26 mouse cellular contexts compared by ENCODE assay signal in genomic region chr4:54026919-54027318, GRCm38 (mm10).
DNase-seq lines count a peak whose midpoint lies in the region; ATAC-seq lines count a peak whose summit lies in the region.
"Had no signal": no experiment of that assay in that cellular context is flagged by ENCODE, and none has a peak within 500 bp of the region (broad histone marks: within the 10 kb centered on the region; RNA-seq: fewer than 3 reads in every experiment).

No protein-coding gene starts in this region.

- no peak overlapping the region for H3K4me2 ChIP-seq in forebrain, embryonic 12.5 days
- no peak overlapping the region for H3K4me2 ChIP-seq in forebrain, embryonic 15.5 days (replicated peaks)
- H3K4me2 ChIP-seq in midbrain, embryonic 12.5 days (replicated peaks), result no peak overlapping the region
- H3K4me2 ChIP-seq in midbrain, embryonic 16.5 days (ENCODE audit: low read length), result no peak overlapping the region
- H3K4me2 ChIP-seq: embryonic facial prominence, embryonic 13.5 days; heart, embryonic 12.5 days; heart, embryonic 15.5 days; hindbrain, embryonic 15.5 days had no signal

- no peak overlapping the region for H3K4me3 ChIP-seq in forebrain, embryonic 12.5 days (replicated peaks)
- no peak overlapping the region for H3K4me3 ChIP-seq in forebrain, embryonic 15.5 days
- H3K4me3 ChIP-seq in midbrain, embryonic 12.5 days, result no peak overlapping the region
- H3K4me3 ChIP-seq in midbrain, embryonic 16.5 days (ENCODE audit: low read depth, low read length), result no peak overlapping the region
- H3K4me3 ChIP-seq: embryonic facial prominence, embryonic 10.5 days; embryonic facial prominence, embryonic 13.5 days; erythroblast, embryonic 14.5 days; heart, embryonic 12.5 days; heart, embryonic 15.5 days; hindbrain, embryonic 15.5 days had no signal

- peaks cover 43% of the 10 kb centered on the region for H3K4me1 ChIP-seq in forebrain, embryonic 12.5 days
- peaks cover 32% of the 10 kb centered on the region for H3K4me1 ChIP-seq in forebrain, embryonic 15.5 days
- H3K4me1 ChIP-seq in midbrain, embryonic 12.5 days, result peaks cover 51% of the 10 kb centered on the region
- H3K4me1 ChIP-seq in midbrain, embryonic 16.5 days (ENCODE audit: control insufficient read depth, insufficient read depth, low read length), result peaks cover 29% of the 10 kb centered on the region

- peak overlapping the region; percentile 65; the same call in 1 of the 2 replicates for H3K27ac ChIP-seq in forebrain, embryonic 12.5 days
- no peak overlapping the region for H3K27ac ChIP-seq in forebrain, embryonic 15.5 days (replicated peaks)
- H3K27ac ChIP-seq in midbrain, embryonic 12.5 days (replicated peaks), result peak overlapping the region; percentile 30
- H3K27ac ChIP-seq in midbrain, embryonic 16.5 days (ENCODE audit: low read length), result no peak overlapping the region
- H3K27ac ChIP-seq: embryonic facial prominence, embryonic 13.5 days; heart, embryonic 15.5 days; hindbrain, embryonic 15.5 days had no signal

- H3K27me3 ChIP-seq in forebrain, embryonic 12.5 days, result no peaks in the 10 kb centered on the region
- no peaks in the 10 kb centered on the region for H3K27me3 ChIP-seq in forebrain, embryonic 15.5 days
- H3K27me3 ChIP-seq in midbrain, embryonic 12.5 days, result no peaks in the 10 kb centered on the region
- no peaks in the 10 kb centered on the region for H3K27me3 ChIP-seq in midbrain, embryonic 16.5 days (ENCODE audit: control insufficient read depth, insufficient read depth, low read depth, low read length)
- H3K27me3 ChIP-seq: embryonic facial prominence, embryonic 13.5 days; heart, embryonic 12.5 days; heart, embryonic 15.5 days; hindbrain, embryonic 15.5 days had no signal

- 79% methylated on average over 3 of the region's 3 CpGs for WGBS in forebrain, embryonic 12.5 days
- 79% methylated on average over 3 of the region's 3 CpGs for WGBS in forebrain, embryonic 15.5 days
- WGBS in midbrain, embryonic 12.5 days, result 75% methylated on average over 3 of the region's 3 CpGs
- WGBS in midbrain, embryonic 16.5 days, result 74% methylated on average over 3 of the region's 3 CpGs

- ATAC-seq in forebrain, embryonic 12.5 days (ENCODE audit: low FRiP score), result no peak
- ATAC-seq in forebrain, embryonic 15.5 days (replicated peaks), result no peak
- no peak for ATAC-seq in midbrain, embryonic 12.5 days (ENCODE audit: low FRiP score, low read depth)
- no peak for ATAC-seq in midbrain, embryonic 16.5 days
- ATAC-seq: activated CD4-positive, CD25-positive, alpha-beta regulatory T cell, adult 4 months; CD4-positive, CD25-positive, alpha-beta regulatory T cell, adult 4 months; intestine, postnatal 0 days had no signal

- DNase-seq in heart, adult 11 months, result peak; percentile 25
- no peak for DNase-seq in heart, adult 8-10 months (ENCODE audit: low spot score)
- no peak for DNase-seq in left cerebral cortex, postnatal 10 days (ENCODE audit: extremely low spot score in 1 of 2, low spot score in 2 of 2)
- DNase-seq: adrenal gland, adult 8-10 months; adrenal gland, postnatal 25 days; cerebellum, adult 11-12 months; cerebellum, adult 8-10 months; cerebellum, postnatal 36 days; gastrocnemius, postnatal 10 days; gastrocnemius, postnatal 36 days; heart, postnatal 10 days; heart, postnatal 36 days; kidney, adult 2 months had no signal

- no peaks in the 10 kb centered on the region for H3K9me3 ChIP-seq in forebrain, embryonic 12.5 days
- H3K9me3 ChIP-seq in forebrain, embryonic 15.5 days, result no peaks in the 10 kb centered on the region
- no peaks in the 10 kb centered on the region for H3K9me3 ChIP-seq in midbrain, embryonic 12.5 days
- no peaks in the 10 kb centered on the region for H3K9me3 ChIP-seq in midbrain, embryonic 16.5 days (replicated peaks; ENCODE audit: control insufficient read depth, low read length, poor library complexity, severe bottlenecking)
- H3K9me3 ChIP-seq: embryonic facial prominence, embryonic 10.5 days; embryonic facial prominence, embryonic 13.5 days; heart, embryonic 12.5 days; heart, embryonic 15.5 days; hindbrain, embryonic 15.5 days had no signal

- no peak overlapping the region for H3K9ac ChIP-seq in forebrain, embryonic 12.5 days
- H3K9ac ChIP-seq in forebrain, embryonic 15.5 days (replicated peaks), result no peak overlapping the region
- H3K9ac ChIP-seq in midbrain, embryonic 12.5 days (replicated peaks), result no peak overlapping the region
- H3K9ac ChIP-seq in midbrain, embryonic 16.5 days (ENCODE audit: low read depth, low read length), result no peak overlapping the region
- H3K9ac ChIP-seq: embryonic facial prominence, embryonic 13.5 days; heart, embryonic 12.5 days; heart, embryonic 15.5 days; hindbrain, embryonic 15.5 days had no signal

- no peaks in the 10 kb centered on the region for H3K36me3 ChIP-seq in forebrain, embryonic 12.5 days (replicated peaks)
- no peaks in the 10 kb centered on the region for H3K36me3 ChIP-seq in forebrain, embryonic 15.5 days
- H3K36me3 ChIP-seq in midbrain, embryonic 12.5 days, result no peaks in the 10 kb centered on the region
- H3K36me3 ChIP-seq in midbrain, embryonic 16.5 days (ENCODE audit: control insufficient read depth, insufficient read depth, low read length), result no peaks in the 10 kb centered on the region
- H3K36me3 ChIP-seq: embryonic facial prominence, embryonic 10.5 days; embryonic facial prominence, embryonic 13.5 days; heart, embryonic 12.5 days; heart, embryonic 15.5 days; hindbrain, embryonic 15.5 days had no signal

- intact Hi-C loops in left cerebral cortex, postnatal 10 days (cut with DNase I), result no loop called here

Comparison
In these comparisons a context has a peak if more than half of its experiments do, and no peak if none do; other contexts are left out.
1. H3K27ac ChIP-seq: peak in forebrain, embryonic 12.5 days (single experiment) and midbrain, embryonic 12.5 days (single experiment); none in forebrain, embryonic 15.5 days (single experiment) and midbrain, embryonic 16.5 days (single experiment).